Mouse (Mus musculus): Measurements from ENCODE around the gene Clic3. TPM values are rescaled to one million over a fixed set of nuclear protein-coding genes. Genes with fewer than 3 reads are reported as not detected.

Clic3 gene
- polyA plus RNA-seq, 1 experiment from 2014 or later: 3.8 TPM

Small RNA genes within 50 kb of the gene (microRNA-seq; reads per million reads assigned to microRNA genes)
- not detected for gene Mir3087

Other genes starting within 250 kb of the Clic3 start
- gene Nelfb, start 245.3 kb upstream of the Clic3 start, polyA plus RNA-seq (2014; fragmentation: Nextera tagmentation; extraction: Ambion mirVana): 58.4 and 65.9 TPM in 2 replicates
- gene Stpg3, start 242.2 kb upstream of the Clic3 start, polyA plus RNA-seq (2014; fragmentation: Nextera tagmentation; extraction: Ambion mirVana): not detected in 2 replicates
- 0.93 TPM in 1 of 2 replicates, not detected in the other for gene Fam166a, start 238.1 kb upstream of the Clic3 start, polyA plus RNA-seq (2014; fragmentation: Nextera tagmentation; extraction: Ambion mirVana)
- gene Tubb4b, start 232.1 kb upstream of the Clic3 start, polyA plus RNA-seq (2014; fragmentation: Nextera tagmentation; extraction: Ambion mirVana): 342 and 395 TPM in 2 replicates
- gene Slc34a3, start 222.5 kb upstream of the Clic3 start, polyA plus RNA-seq (2014; fragmentation: Nextera tagmentation; extraction: Ambion mirVana): not detected in 2 replicates
- not detected in 2 replicates for gene Rnf224, start 220.1 kb upstream of the Clic3 start, polyA plus RNA-seq (2014; fragmentation: Nextera tagmentation; extraction: Ambion mirVana)
- 5.3 and 8.0 TPM in 2 replicates for gene Rnf208, start 214.6 kb upstream of the Clic3 start, polyA plus RNA-seq (2014; fragmentation: Nextera tagmentation; extraction: Ambion mirVana)
- not detected in 2 replicates for gene Cysrt1, start 214.4 kb upstream of the Clic3 start, polyA plus RNA-seq (2014; fragmentation: Nextera tagmentation; extraction: Ambion mirVana)
- 1.8 and 2.4 TPM in 2 replicates for gene AL732309.1, start 210.0 kb upstream of the Clic3 start, polyA plus RNA-seq (2014; fragmentation: Nextera tagmentation; extraction: Ambion mirVana)
- 12.3 and 16.3 TPM in 2 replicates for gene Tmem203, start 201.4 kb upstream of the Clic3 start, polyA plus RNA-seq (2014; fragmentation: Nextera tagmentation; extraction: Ambion mirVana)
- 2.3 and 3.1 TPM in 2 replicates for gene Tprn, start 194.2 kb upstream of the Clic3 start, polyA plus RNA-seq (2014; fragmentation: Nextera tagmentation; extraction: Ambion mirVana)
- gene Ssna1, start 184.4 kb upstream of the Clic3 start, polyA plus RNA-seq (2014; fragmentation: Nextera tagmentation; extraction: Ambion mirVana): 150 and 163 TPM in 2 replicates
- 70.2 and 71.3 TPM in 2 replicates for gene Anapc2, start 184.4 kb upstream of the Clic3 start, polyA plus RNA-seq (2014; fragmentation: Nextera tagmentation; extraction: Ambion mirVana)
- not detected in 2 replicates for gene Tmem210, start 168.7 kb upstream of the Clic3 start, polyA plus RNA-seq (2014; fragmentation: Nextera tagmentation; extraction: Ambion mirVana)
- not detected in 2 replicates for gene Lrrc26, start 166.9 kb upstream of the Clic3 start, polyA plus RNA-seq (2014; fragmentation: Nextera tagmentation; extraction: Ambion mirVana)
- 0.05 TPM in 1 of 2 replicates, not detected in the other for gene Grin1, start 137.7 kb upstream of the Clic3 start, polyA plus RNA-seq (2014; fragmentation: Nextera tagmentation; extraction: Ambion mirVana)
- 42.8 and 48.1 TPM in 2 replicates for gene Man1b1, start 124.5 kb upstream of the Clic3 start, polyA plus RNA-seq (2014; fragmentation: Nextera tagmentation; extraction: Ambion mirVana)
- gene Dpp7, start 100.5 kb upstream of the Clic3 start, polyA plus RNA-seq (2014; fragmentation: Nextera tagmentation; extraction: Ambion mirVana): 11.5 and 12.4 TPM in 2 replicates
- 17.6 and 18.3 TPM in 2 replicates for gene Uap1l1, start 91.2 kb upstream of the Clic3 start, polyA plus RNA-seq (2014; fragmentation: Nextera tagmentation; extraction: Ambion mirVana)
- gene Sapcd2, start 84.5 kb upstream of the Clic3 start, polyA plus RNA-seq (2014; fragmentation: Nextera tagmentation; extraction: Ambion mirVana): 14.4 and 17.7 TPM in 2 replicates
- gene Entpd2, start 61.0 kb upstream of the Clic3 start, polyA plus RNA-seq (2014; fragmentation: Nextera tagmentation; extraction: Ambion mirVana): 0.81 and 0.85 TPM in 2 replicates
- gene Npdc1, start 57.5 kb upstream of the Clic3 start, polyA plus RNA-seq (2014; fragmentation: Nextera tagmentation; extraction: Ambion mirVana): 29.3 and 29.5 TPM in 2 replicates
- 0.14 TPM in 1 of 2 replicates, not detected in the other for gene Fut7, start 33.6 kb upstream of the Clic3 start, polyA plus RNA-seq (2014; fragmentation: Nextera tagmentation; extraction: Ambion mirVana)
- gene Abca2, start 28.1 kb upstream of the Clic3 start, polyA plus RNA-seq (2014; fragmentation: Nextera tagmentation; extraction: Ambion mirVana): 3.8 and 4.3 TPM in 2 replicates
- gene Paxx, start 4.3 kb downstream of the Clic3 start, polyA plus RNA-seq (2014; fragmentation: Nextera tagmentation; extraction: Ambion mirVana): 31.0 and 32.6 TPM in 2 replicates
- gene Ptgds, start 13.2 kb downstream of the Clic3 start, polyA plus RNA-seq (2014; fragmentation: Nextera tagmentation; extraction: Ambion mirVana): 98.5 and 112 TPM in 2 replicates
- not detected in 2 replicates for gene Lcn12, start 37.1 kb downstream of the Clic3 start, polyA plus RNA-seq (2014; fragmentation: Nextera tagmentation; extraction: Ambion mirVana)
- gene Fbxw5, start 43.9 kb downstream of the Clic3 start, polyA plus RNA-seq (2014; fragmentation: Nextera tagmentation; extraction: Ambion mirVana): 82.8 and 85.2 TPM in 2 replicates
- gene C8g, start 44.9 kb downstream of the Clic3 start, polyA plus RNA-seq (2014; fragmentation: Nextera tagmentation; extraction: Ambion mirVana): 2.9 and 4.9 TPM in 2 replicates
- gene Traf2, start 90.1 kb downstream of the Clic3 start, polyA plus RNA-seq (2014; fragmentation: Nextera tagmentation; extraction: Ambion mirVana): 19.1 and 19.8 TPM in 2 replicates
- gene Edf1, start 101.0 kb downstream of the Clic3 start, polyA plus RNA-seq (2014; fragmentation: Nextera tagmentation; extraction: Ambion mirVana): 279 and 319 TPM in 2 replicates
- gene Mamdc4, start 118.0 kb downstream of the Clic3 start, polyA plus RNA-seq (2014; fragmentation: Nextera tagmentation; extraction: Ambion mirVana): 1.4 and 1.9 TPM in 2 replicates
- 240 and 250 TPM in 2 replicates for gene Phpt1, start 118.4 kb downstream of the Clic3 start, polyA plus RNA-seq (2014; fragmentation: Nextera tagmentation; extraction: Ambion mirVana)
- gene Ajm1, start 124.9 kb downstream of the Clic3 start, polyA plus RNA-seq (2014; fragmentation: Nextera tagmentation; extraction: Ambion mirVana): not detected in 2 replicates
- 41.9 and 42.1 TPM in 2 replicates for gene Rabl6, start 151.7 kb downstream of the Clic3 start, polyA plus RNA-seq (2014; fragmentation: Nextera tagmentation; extraction: Ambion mirVana)
- gene Ccdc183, start 160.8 kb downstream of the Clic3 start, polyA plus RNA-seq (2014; fragmentation: Nextera tagmentation; extraction: Ambion mirVana): 0.07 and 0.27 TPM in 2 replicates
- 22.8 and 28.2 TPM in 2 replicates for gene Tmem141, start 165.2 kb downstream of the Clic3 start, polyA plus RNA-seq (2014; fragmentation: Nextera tagmentation; extraction: Ambion mirVana)
- 1.8 and 3.2 TPM in 2 replicates for gene Fcna, start 171.2 kb downstream of the Clic3 start, polyA plus RNA-seq (2014; fragmentation: Nextera tagmentation; extraction: Ambion mirVana)
- gene Lcn8, start 196.3 kb downstream of the Clic3 start, polyA plus RNA-seq (2014; fragmentation: Nextera tagmentation; extraction: Ambion mirVana): not detected in 2 replicates
- gene Lcn5, start 201.1 kb downstream of the Clic3 start, polyA plus RNA-seq (2014; fragmentation: Nextera tagmentation; extraction: Ambion mirVana): not detected in 2 replicates
- gene Lcn6, start 219.9 kb downstream of the Clic3 start, polyA plus RNA-seq (2014; fragmentation: Nextera tagmentation; extraction: Ambion mirVana): not detected in 2 replicates
- not detected in 2 replicates for gene Lcn10, start 225.9 kb downstream of the Clic3 start, polyA plus RNA-seq (2014; fragmentation: Nextera tagmentation; extraction: Ambion mirVana)
- not detected in 2 replicates for gene Obp2a, start 243.2 kb downstream of the Clic3 start, polyA plus RNA-seq (2014; fragmentation: Nextera tagmentation; extraction: Ambion mirVana)
- gene Bmyc, start 249.9 kb downstream of the Clic3 start, polyA plus RNA-seq (2014; fragmentation: Nextera tagmentation; extraction: Ambion mirVana): 36.7 and 44.1 TPM in 2 replicates